Mouse (Mus musculus) erythroid progenitor cell, adult 5-6 weeks (primary cell): ENCODE results near the gene Kifc3. TPM values are rescaled to one million over a fixed set of nuclear protein-coding genes. Genes with fewer than 3 reads are reported as not detected.

ENCODE experiments used
- ATAC-seq: replicated peaks from 2 replicates; pipeline ENCODE4 v1.8.0; 2016; ENCODE audit warnings: moderate number of reproducible peaks, mild to moderate bottlenecking, moderate TSS enrichment, inconsistent platforms; ENCODE audit not compliant: poor library complexity, low FRiP score, severe bottlenecking
- total RNA-seq, 2 experiments: library from RNA; stranded (forward) in 1 of 2; stranded (reverse) in 1 of 2; fragments of 150-400 nt in 1 of 2; fragments of 186-747, 209-891 nt in 1 of 2; gene quantifications; 2 replicates each; pipeline versions ENCODE4 v1.2.3 to v1.2.4; 2015 to 2017; ENCODE audit warnings: low replicate concordance in 2 of 2

Gene Kifc3
- total RNA-seq, 2 experiments from 2014 or later, result 0.76 TPM; not detected in 1

DNA sequence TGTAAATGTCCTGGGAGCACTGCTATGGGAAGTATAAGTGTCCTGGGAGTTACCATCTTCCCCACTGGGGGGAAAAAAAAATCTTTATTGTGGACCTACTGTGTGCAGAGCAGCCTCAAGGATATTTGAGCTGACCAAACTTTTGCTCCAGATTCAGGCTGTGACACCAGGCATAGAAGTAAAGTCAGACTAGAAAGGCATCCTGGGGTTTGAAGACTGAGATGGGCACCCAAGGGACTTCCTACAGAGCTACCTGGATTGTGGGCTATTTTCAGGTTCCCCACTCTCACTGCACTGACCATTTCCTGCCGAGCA lies 63.6 kb downstream of the Kifc3 start:
- no peak for ATAC-seq

- ATAC-seq, result no peak
These were observed 64.1 kb downstream of the Kifc3 start for GRCm38 (mm10) chr8:95138341-95139050.

DNA sequence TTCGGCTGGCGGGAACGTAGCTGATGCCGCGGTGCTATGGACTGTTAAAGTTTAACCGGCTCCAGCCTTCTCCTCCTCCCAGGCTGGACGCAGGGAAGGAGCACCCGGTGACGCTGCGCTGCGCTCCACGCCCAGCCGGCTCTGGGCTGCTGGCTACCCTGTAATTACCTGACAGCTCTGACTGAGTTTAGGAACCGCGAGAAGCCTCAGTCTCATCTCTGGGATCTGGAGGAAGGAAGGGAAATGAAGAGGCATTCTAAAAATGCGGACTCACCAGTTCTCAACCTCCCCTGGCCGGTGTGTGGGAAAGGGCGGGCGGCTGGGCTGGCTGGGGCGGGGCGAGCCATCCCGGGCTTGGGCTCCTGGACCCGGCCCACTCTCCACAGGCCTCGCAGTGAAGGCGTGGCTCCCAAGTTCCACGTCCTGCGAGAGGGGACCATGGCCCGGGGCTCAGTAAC lies 64.9 kb downstream of the Kifc3 start:
- no peak for ATAC-seq

- no peak for ATAC-seq
These were observed 65.4 kb downstream of the Kifc3 start for GRCm38 (mm10) chr8:95137201-95137600.

GRCm38 (mm10) chr8:95136218-95136617 lies 66.4 kb downstream of the Kifc3 start:
- ATAC-seq, result no peak

DNA sequence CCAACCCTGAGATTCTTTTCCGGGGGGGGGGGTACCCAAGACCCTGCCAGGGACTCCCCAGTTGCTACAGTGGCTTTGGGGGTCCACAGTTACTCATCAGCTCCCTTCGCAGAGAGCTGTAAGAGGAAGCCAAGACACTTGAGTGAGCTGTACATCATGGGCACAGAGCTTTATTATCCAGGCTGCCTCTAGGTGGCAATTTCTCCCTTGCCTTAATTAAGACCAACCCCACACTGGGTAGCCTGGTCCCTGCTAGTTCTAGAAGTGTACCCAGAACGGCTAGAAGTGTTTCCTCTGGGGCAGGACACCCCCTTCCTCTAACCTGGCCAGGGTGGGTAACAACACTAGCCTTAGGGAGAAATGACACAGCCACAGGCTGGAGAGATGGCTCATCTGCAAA lies 67.4 kb downstream of the Kifc3 start:
- no peak for ATAC-seq

GRCm38 (mm10) chr8:95134186-95134585 lies 68.4 kb downstream of the Kifc3 start:
- ATAC-seq, result no peak

- no peak for ATAC-seq
These were observed 70.6 kb downstream of the Kifc3 start for GRCm38 (mm10) chr8:95131983-95132382.

- no peak for ATAC-seq
These were observed 71.6 kb downstream of the Kifc3 start for GRCm38 (mm10) chr8:95130966-95131537.

GRCm38 (mm10) chr8:95128750-95129260 lies 73.8 kb downstream of the Kifc3 start:
- no peak for ATAC-seq

- ATAC-seq, result no peak
These were observed 75.0 kb downstream of the Kifc3 start for GRCm38 (mm10) chr8:95127658-95128057.

DNA sequence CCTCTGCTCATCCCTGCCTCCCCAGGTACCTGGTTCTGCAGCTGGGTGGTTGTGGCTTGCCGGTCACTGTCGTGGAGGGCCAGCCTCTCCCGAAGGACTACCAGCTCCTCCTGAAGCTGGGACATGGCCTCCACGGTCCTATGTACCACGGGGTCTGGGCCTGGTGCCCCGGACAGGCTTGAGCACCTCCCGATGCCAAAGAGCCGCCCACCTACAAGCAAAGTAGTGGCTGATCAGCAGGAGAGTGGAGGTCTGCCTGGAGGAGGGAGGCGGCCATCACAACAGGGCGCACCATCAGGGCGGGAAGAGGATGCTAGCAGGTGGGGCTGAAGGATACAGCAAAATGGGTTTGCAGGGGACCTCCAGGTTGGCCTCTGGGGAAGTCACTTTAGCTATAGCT lies 76.1 kb downstream of the Kifc3 start:
- ATAC-seq, result no peak

DNA sequence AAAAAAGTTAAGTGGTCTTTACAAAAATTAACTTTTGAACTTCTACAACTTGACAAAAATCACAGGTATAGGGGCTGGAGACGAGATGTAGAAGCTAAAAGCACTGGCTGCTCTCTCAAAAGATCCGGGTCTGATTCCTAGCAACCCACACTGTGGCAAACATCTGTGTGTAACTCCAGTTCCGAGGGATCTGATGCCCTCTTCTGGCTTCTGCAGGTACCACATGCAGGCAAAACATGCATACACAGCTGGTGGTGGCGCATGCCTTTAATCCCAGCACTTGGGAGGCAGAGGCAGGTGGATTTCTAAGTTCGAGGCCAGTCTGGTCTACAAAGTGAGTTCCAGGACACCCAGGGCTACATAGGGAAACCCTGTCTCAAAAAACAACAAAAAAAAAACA lies 79.2 kb downstream of the Kifc3 start:
- ATAC-seq, result no peak

GRCm38 (mm10) chr8:95113750-95114149 lies 88.9 kb downstream of the Kifc3 start:
- ATAC-seq, result no peak

GRCm38 (mm10) chr8:95113108-95113507 lies 89.5 kb downstream of the Kifc3 start:
- no peak for ATAC-seq

DNA sequence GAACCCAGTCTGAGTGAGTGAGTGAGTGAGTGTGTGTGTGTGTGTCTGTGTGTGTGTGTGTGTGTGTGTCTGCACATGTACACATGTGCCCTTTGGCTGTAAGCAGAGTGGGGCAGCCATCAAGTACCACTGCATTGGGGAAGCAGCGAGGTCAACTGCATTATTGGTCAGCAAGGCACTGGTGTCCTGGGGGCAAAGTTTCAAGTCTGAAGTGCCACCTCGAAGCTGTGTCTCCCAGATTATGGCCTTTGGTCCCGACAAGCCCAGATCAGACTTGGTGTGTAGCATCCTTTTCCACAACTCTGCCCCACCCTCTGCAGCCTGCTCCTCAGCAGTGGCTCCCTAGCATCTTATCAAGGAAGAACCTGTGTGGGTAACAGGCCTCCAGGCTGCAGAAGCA lies 90.0 kb downstream of the Kifc3 start:
- no peak for ATAC-seq

DNA sequence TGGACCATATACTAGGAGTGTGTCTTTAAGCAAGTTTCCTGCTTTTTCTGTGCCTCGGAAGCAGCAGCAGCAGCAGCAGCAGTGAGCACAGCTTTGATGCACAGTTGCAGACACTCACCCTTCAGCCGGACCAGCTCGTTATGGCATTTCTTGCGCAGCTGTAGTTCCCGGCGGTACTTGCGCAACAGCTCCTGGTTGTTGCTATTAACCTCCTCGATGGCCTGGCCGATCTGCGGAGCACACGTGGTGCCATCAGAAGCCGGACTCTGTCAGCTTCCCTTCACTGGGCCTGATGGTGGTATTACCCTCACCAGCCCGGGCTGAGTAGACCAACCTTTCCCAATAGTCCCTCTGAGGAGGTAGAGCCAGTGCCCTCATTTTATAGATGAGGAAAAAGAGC lies 95.3 kb downstream of the Kifc3 start:
- no peak for ATAC-seq

GRCm38 (mm10) chr8:95101972-95102371 lies 100.6 kb downstream of the Kifc3 start:
- no peak for ATAC-seq

DNA sequence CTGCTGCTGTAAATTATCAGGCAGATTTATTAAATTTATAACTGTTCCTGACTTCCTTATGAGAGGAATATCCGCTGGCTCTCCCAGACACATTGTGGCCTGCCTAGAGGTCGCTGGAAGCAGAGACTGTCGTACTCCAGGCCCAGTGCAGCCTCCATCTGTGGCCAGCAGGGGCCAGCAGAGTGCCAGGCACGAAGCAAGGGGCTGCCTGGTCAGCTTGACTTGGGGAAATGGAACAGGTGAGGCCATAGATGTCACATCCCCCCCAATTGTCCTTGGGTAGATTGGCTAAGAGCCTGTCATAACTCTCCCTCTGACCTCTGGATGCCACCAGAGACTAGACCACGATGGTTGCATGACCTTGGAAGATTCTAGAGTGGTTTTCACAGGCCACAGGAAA lies 103.6 kb downstream of the Kifc3 start:
- no peak for ATAC-seq

GRCm38 (mm10) chr8:95093574-95093973 lies 109.0 kb downstream of the Kifc3 start:
- ATAC-seq, result no peak

GRCm38 (mm10) chr8:95085432-95086141 lies 117.0 kb downstream of the Kifc3 start:
- no peak for ATAC-seq
